Mouse (Mus musculus) Patski (cell line): Measurements from ENCODE around the gene R3hdm2. TPM values are rescaled to one million over a fixed set of nuclear protein-coding genes. Genes with fewer than 3 reads are reported as not detected.

ENCODE experiments used
- ATAC-seq: fragments of 100-300 bp; one replicate; pipeline ENCODE4 v1.8.0; 2021
- CTCF ChIA-PET: fragments of 350-600 bp; sonication (Branson Sonifier 250); formaldehyde crosslinking; loops from one replicate; lab custom pipeline; 2022; ENCODE audit warnings: inconsistent platforms; lab: Charles Lee
- POLR2A ChIA-PET: fragments of 350-600 bp; sonication (Branson Sonifier 250); formaldehyde crosslinking; loops from one replicate; lab custom pipeline; 2022; ENCODE audit warnings: antibody characterized with exemption, inconsistent platforms; lab: Charles Lee
- DNase-seq: peaks from one replicate; pipeline ENCODE4 v3.0.0-alpha.2; 2011; ENCODE audit warnings: low read depth, low spot score
- H3K27me3 ChIP-seq: fragments of 371-371 bp; one replicate; pipeline ENCODE4 v1.5.1; 2021
- CTCF ChIP-seq: fragments of 100-300 bp; IDR thresholded peaks from one replicate; pipeline ENCODE4 v1.5.1; 2021
- in situ Hi-C: fragments of 300-500 bp; cut with MboI; formaldehyde crosslinking; loops from 3 replicates; pipeline ENCODE4 v1.11.1; 2018; ENCODE audit warnings: low pct_unique_long_range_greater_than_20kb, mixed read lengths
- polyA plus RNA-seq: library from polyadenylated mRNA; unstranded; gene quantifications from one replicate; pipeline ENCODE4 v1.2.3, GENCODE M21; 2021

Gene R3hdm2
- polyA plus RNA-seq, 1 experiment from 2014 or later: 98.4 TPM

GRCm38 (mm10) chr10:127353909-127354895 lies 25.9 kb upstream of the R3hdm2 start, which contains the start of gene Inhbe:
Gene Inhbe, minus strand, starts transcription at chr10:127354411.
- in situ Hi-C loops: no loop called here
- peaks cover 10% of the 10 kb centered on the region for H3K27me3 ChIP-seq
- CTCF ChIA-PET: interaction anchor here (1.0 kb wide), 1 partner anchor 12 kb away, joined by 3 read pairs; no protein-coding TSS in a partner anchor
- ATAC-seq (peak; percentile 41), DNase-seq (no peak)
- POLR2A ChIA-PET: no interaction called here
- TF ChIP-seq CTCF: no peak

- no peak for ATAC-seq
- CTCF ChIA-PET: no interaction called here
- no peak for TF ChIP-seq CTCF
- POLR2A ChIA-PET: no interaction called here
- peaks cover 10% of the 10 kb centered on the region for H3K27me3 ChIP-seq
- in situ Hi-C loops: no loop called here
- DNase-seq: no peak
Measured at GRCm38 (mm10) chr10:127355336-127355735, 24.8 kb upstream of the R3hdm2 start.

GRCm38 (mm10) chr10:127360714-127361113 lies 19.4 kb upstream of the R3hdm2 start:
- ChIA-PET POLR2A (no interaction called here), CTCF (no interaction called here)
- peaks cover 4% of the 10 kb centered on the region for H3K27me3 ChIP-seq
- in situ Hi-C loops: no loop called here
- TF ChIP-seq CTCF: no peak
- ATAC-seq (no peak), DNase-seq (no peak)

GRCm38 (mm10) chr10:127367116-127367515 lies 13.0 kb upstream of the R3hdm2 start:
- in situ Hi-C loops: no loop called here
- ChIA-PET CTCF (interaction anchor here (1.3 to 1.6 kb wide), 2 partner anchors 28 to 41 kb away, joined by 3 to 4 read pairs; no protein-coding TSS in a partner anchor), POLR2A (no interaction called here)
- TF ChIP-seq CTCF: no peak
- DNase-seq (no peak), ATAC-seq (no peak)
- no peaks in the 10 kb centered on the region for H3K27me3 ChIP-seq

GRCm38 (mm10) chr10:127368273-127368672 lies 11.9 kb upstream of the R3hdm2 start:
- H3K27me3 ChIP-seq: no peaks in the 10 kb centered on the region
- ChIA-PET CTCF (interaction anchor here (0.9 to 1.3 kb wide), 3 partner anchors 17 to 40 kb away, joined by 3 to 4 read pairs (median 3); no protein-coding TSS in a partner anchor), POLR2A (no interaction called here)
- DNase-seq (no peak), ATAC-seq (no peak)
- no peak for TF ChIP-seq CTCF
- in situ Hi-C loops: no loop called here

GRCm38 (mm10) chr10:127369834-127370820 lies 10.0 kb upstream of the R3hdm2 start, which contains the start of gene Inhbc:
Gene Inhbc, minus strand, starts transcription at chr10:127370431.
- H3K27me3 ChIP-seq: no peaks in the 10 kb centered on the region
- no peak for TF ChIP-seq CTCF
- in situ Hi-C loops: no loop called here
- no peak for DNase-seq
- ChIA-PET POLR2A (interaction anchor here (0.6 kb wide), 1 partner anchor 327 kb away, joined by 4 read pairs; no protein-coding TSS in a partner anchor), CTCF (no interaction called here)
- ATAC-seq: no peak

- DNase-seq (no peak), ATAC-seq (no peak)
- ChIA-PET CTCF (no interaction called here), POLR2A (no interaction called here)
- H3K27me3 ChIP-seq: no peaks in the 10 kb centered on the region
- TF ChIP-seq CTCF: no peak
- in situ Hi-C loops: no loop called here
Measured at GRCm38 (mm10) chr10:127371023-127371422, 9.1 kb upstream of the R3hdm2 start.

GRCm38 (mm10) chr10:127377700-127378099 lies 2.4 kb upstream of the R3hdm2 start:
- TF ChIP-seq CTCF: no peak
- CTCF ChIA-PET: no interaction called here

GRCm38 (mm10) chr10:127379654-127380053 lies 473 bp upstream of the R3hdm2 start:
- CTCF ChIA-PET: interaction anchor here (1.2 kb wide), 1 partner anchor 41 kb away, joined by 3 read pairs; no protein-coding TSS in a partner anchor
- in situ Hi-C loops: no loop called here

More at GRCm38 (mm10) chr10:127377700-127378099, 2.4 kb upstream of the R3hdm2 start:
- H3K27me3 ChIP-seq: no peaks in the 10 kb centered on the region
- ATAC-seq (no peak), DNase-seq (no peak)
- POLR2A ChIA-PET: no interaction called here
- in situ Hi-C loops: no loop called here

More at GRCm38 (mm10) chr10:127379654-127380053, 473 bp upstream of the R3hdm2 start:
- DNase-seq: no peak
- no peaks in the 10 kb centered on the region for H3K27me3 ChIP-seq
- POLR2A ChIA-PET: interaction anchor here (1.2 kb wide), 1 partner anchor 41 kb away, joined by 3 read pairs; no protein-coding TSS in a partner anchor
- ATAC-seq: no peak
- TF ChIP-seq CTCF: no peak
